Mouse (Mus musculus) forebrain, postnatal 0 days (tissue): ENCODE results near the gene Gm8122. TPM values are rescaled to one million over a fixed set of nuclear protein-coding genes. Genes with fewer than 3 reads are reported as not detected.
"Not testable (repeated sequence)": the region's sequence is repeated elsewhere in the genome, so short reads cannot be mapped to it uniquely, and the experiment has no call there.

Experiments
- ATAC-seq: fragments of 200-750 bp; cut with Nextera tagmentation; 2 replicates; pipeline ENCODE4 v1.8.0; 2017; ENCODE audit warnings: mild to moderate bottlenecking, moderate library complexity
- DNase-seq: peaks from one replicate; pipeline ENCODE4 v3.0.0-alpha.2; 2015
- H3K27ac ChIP-seq: fragments of 300-500 bp; sonication (generic); 2 replicates; pipeline ENCODE4 v1.5.1; 2014; ENCODE audit warnings: low read depth, mild to moderate bottlenecking, antibody characterized with exemption, low read length, moderate library complexity, mixed read lengths
- H3K27me3 ChIP-seq: fragments of 300-500 bp; sonication (generic); 2 replicates; pipeline ENCODE4 v1.6.1; 2014; ENCODE audit warnings: mild to moderate bottlenecking, low read length, mixed read lengths; ENCODE audit not compliant: insufficient read depth
- H3K36me3 ChIP-seq: fragments of 300-500 bp; sonication (generic); 2 replicates; pipeline ENCODE4 v1.6.1; 2014; ENCODE audit warnings: mild to moderate bottlenecking, moderate library complexity; ENCODE audit not compliant: insufficient read depth
- H3K4me1 ChIP-seq: fragments of 300-500 bp; sonication (generic); 2 replicates; pipeline ENCODE4 v1.6.1; 2014; ENCODE audit warnings: antibody characterized with exemption; ENCODE audit not compliant: insufficient read depth
- H3K4me2 ChIP-seq: fragments of 300-500 bp; sonication (generic); 2 replicates; pipeline ENCODE4 v1.6.1; 2014; ENCODE audit warnings: low read depth, mild to moderate bottlenecking, moderate library complexity
- H3K4me3 ChIP-seq: fragments of 300-500 bp; sonication (generic); 2 replicates; pipeline ENCODE4 v1.5.1; 2014; ENCODE audit warnings: low read depth, low read length, mixed read lengths
- H3K9ac ChIP-seq: fragments of 300-500 bp; sonication (generic); 2 replicates; pipeline ENCODE4 v1.6.1; 2014; ENCODE audit warnings: mild to moderate bottlenecking
- H3K9me3 ChIP-seq: fragments of 300-500 bp; sonication (generic); 2 replicates; pipeline ENCODE4 v1.6.1; 2016; ENCODE audit warnings: low read length
- WGBS: fragments of 180-500 bp; shearing (Covaris S2); extraction: QIAGEN DNeasy Blood & Tissue Kit; methylation state at CpG from one replicate; pipeline ENCODE4 v1.1.7; 2014; 5-methylcytosine and 5-hydroxymethylcytosine counted together
- polyA plus RNA-seq: library from polyadenylated mRNA; unstranded; fragments of >200 nt; fragmentation: Nextera tagmentation; extraction: Ambion mirVana; gene quantifications from 2 replicates; pipeline ENCODE4 v1.2.1, GENCODE M21; 2015
- total RNA-seq: library from RNA; depleted of rRNA; stranded (reverse); fragments of >200 nt; gene quantifications from 2 replicates; pipeline ENCODE4 v1.2.3, GENCODE M21; 2014; rRNA removed

Gene Gm8122
- total RNA-seq (not detected in 2 replicates), polyA plus RNA-seq (not detected in 2 replicates)

DNA sequence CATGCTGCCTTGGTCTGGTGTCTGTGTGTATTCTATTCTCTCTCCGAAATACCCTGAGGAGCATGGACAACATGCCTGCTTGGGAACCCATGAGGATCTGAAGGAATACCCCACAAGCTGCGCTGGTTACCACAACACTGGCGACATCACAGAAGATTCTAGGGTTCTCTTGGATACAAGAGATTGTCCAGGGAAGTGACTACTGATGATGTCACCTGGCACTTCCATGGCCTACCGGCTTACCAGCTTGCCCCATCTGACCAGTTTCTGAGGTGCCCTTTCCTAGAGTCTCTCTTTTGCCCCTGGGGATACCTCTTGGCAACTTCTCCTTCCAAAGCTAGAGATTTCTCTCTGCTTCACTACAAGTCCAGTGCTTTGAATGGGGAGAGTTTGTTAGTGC lies at the start of gene Gm8122:
Gene Gm8122, minus strand, starts transcription at position 101 of the 400 bp plus-strand sequence.
- not testable (repeated sequence) for H3K27me3 ChIP-seq, ATAC-seq, H3K9me3 ChIP-seq, H3K9ac ChIP-seq, H3K36me3 ChIP-seq, H3K4me2 ChIP-seq, DNase-seq, H3K4me1 ChIP-seq, H3K27ac ChIP-seq, H3K4me3 ChIP-seq
- 100% methylated on average over 3 of the region's 4 CpGs for WGBS

DNA sequence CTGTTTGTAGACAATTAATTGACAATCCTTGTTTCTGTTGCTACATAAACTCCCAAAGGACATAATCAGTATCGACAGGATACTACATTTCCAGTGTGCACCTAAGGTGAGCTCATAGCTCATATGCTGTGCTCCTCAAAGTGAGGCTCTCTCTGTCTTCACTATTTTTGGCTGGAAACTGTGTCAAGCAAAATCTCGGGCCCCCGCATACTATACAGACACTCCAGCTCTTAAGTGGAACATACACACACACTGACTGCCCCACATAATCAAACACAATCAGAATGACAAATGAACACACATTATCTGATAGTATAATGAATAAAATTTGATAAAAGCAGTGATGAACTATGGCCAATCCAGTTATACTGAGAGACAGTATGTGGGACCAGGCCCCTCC lies 43.6 kb upstream of the Gm8122 start:
- WGBS, result 92% methylated on average over 3 of the region's 3 CpGs
- DNase-seq, H3K4me3 ChIP-seq, H3K9me3 ChIP-seq, H3K36me3 ChIP-seq, H3K4me2 ChIP-seq, H3K9ac ChIP-seq, ATAC-seq, H3K27ac ChIP-seq, H3K27me3 ChIP-seq, H3K4me1 ChIP-seq: not testable (repeated sequence)

DNA sequence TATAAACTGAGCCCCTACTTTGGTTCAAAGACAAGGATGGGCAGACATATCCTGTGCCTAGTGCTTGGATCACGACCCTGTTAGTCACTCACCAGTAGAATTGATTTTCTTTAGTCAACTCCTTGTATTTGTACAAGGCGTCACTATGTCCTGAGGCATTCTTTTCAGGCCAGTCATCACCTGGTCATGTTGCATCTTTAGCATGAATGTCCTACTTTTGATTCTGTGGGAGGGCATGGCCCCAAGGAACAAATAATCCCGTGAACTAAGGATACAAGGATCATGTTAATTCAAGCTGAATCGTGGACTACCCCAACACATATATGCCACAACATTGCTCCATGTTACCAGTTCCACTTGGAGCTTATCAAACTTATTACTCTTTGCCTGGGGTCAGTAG lies 43.0 kb upstream of the Gm8122 start:
- H3K4me2 ChIP-seq, H3K4me3 ChIP-seq, ATAC-seq, DNase-seq, H3K36me3 ChIP-seq, H3K27ac ChIP-seq, H3K4me1 ChIP-seq, H3K9ac ChIP-seq, H3K27me3 ChIP-seq, H3K9me3 ChIP-seq: not testable (repeated sequence)
- WGBS, result 58% methylated on average over 4 of the region's 4 CpGs

DNA sequence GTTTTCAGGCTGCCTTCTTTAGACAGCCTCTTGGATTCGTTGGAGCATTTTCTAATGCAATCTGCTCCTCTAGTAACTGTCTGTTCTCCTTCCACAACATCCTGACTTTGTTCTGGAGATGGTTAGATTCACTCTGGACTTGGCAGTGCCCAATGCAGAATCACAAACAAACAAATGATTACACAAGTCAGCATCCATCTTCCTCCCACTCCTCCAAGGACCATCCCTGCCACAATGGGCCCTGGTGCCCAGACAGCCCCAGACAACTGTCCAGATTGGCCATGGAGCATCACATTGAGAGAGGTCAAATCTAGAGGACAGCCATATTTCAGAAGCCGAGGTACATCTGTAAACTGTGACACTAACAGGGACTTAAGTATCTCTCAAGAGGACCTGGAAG lies 42.4 kb upstream of the Gm8122 start:
- H3K9ac ChIP-seq, H3K4me2 ChIP-seq, H3K4me3 ChIP-seq, H3K27me3 ChIP-seq, H3K4me1 ChIP-seq, H3K27ac ChIP-seq, H3K36me3 ChIP-seq, ATAC-seq, H3K9me3 ChIP-seq, DNase-seq: not testable (repeated sequence)
- 67% methylated on average over 2 of the region's 2 CpGs for WGBS

- DNase-seq, H3K4me3 ChIP-seq, H3K9ac ChIP-seq, H3K9me3 ChIP-seq, H3K36me3 ChIP-seq, H3K4me1 ChIP-seq, H3K4me2 ChIP-seq, H3K27me3 ChIP-seq, ATAC-seq, H3K27ac ChIP-seq: not testable (repeated sequence)
- 84% methylated on average over 1 of the region's 1 CpGs for WGBS
These were observed 40.6 kb upstream of the Gm8122 start for GRCm38 (mm10) chr14:43275752-43276151.

DNA sequence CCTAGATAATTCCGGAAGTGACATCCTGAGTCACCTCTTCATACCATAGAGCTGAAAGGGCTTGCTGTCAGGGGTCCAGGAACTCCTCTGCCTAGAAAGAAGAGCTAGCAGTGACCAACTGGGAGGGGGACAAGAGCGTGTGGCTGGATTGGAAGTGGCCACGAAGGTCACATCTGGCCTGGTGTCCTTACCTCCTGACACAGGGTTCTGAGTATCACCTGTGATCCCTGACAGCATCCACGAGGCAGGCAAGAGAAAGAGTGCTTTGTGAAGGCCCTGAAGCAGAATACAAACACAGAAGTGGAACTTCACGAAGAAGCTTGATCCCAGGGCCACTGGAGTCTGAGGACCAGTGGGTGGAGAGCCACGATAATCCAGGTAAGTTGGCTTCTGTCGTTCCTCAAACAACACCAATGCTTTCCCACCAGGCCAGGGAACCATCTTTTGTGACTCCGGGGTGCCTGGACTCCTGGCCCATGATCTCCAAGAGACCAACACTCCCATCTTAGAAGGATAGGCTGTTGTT lies 39.9 kb upstream of the Gm8122 start, which contains the start of gene Gm9732:
Gene Gm9732, plus strand, starts transcription at position 51 of the 526 bp plus-strand sequence.
- H3K27me3 ChIP-seq, H3K4me3 ChIP-seq, H3K4me2 ChIP-seq, H3K27ac ChIP-seq, H3K4me1 ChIP-seq, ATAC-seq, H3K36me3 ChIP-seq, DNase-seq, H3K9ac ChIP-seq, H3K9me3 ChIP-seq: not testable (repeated sequence)
- 82% methylated on average over 8 of the region's 8 CpGs for WGBS

- not testable (repeated sequence) for H3K9me3 ChIP-seq, ATAC-seq, H3K4me1 ChIP-seq, H3K4me3 ChIP-seq, H3K27me3 ChIP-seq, H3K4me2 ChIP-seq, H3K36me3 ChIP-seq, DNase-seq, H3K27ac ChIP-seq, H3K9ac ChIP-seq
- WGBS, result 16% methylated on average over 1 of the region's 1 CpGs
These were observed 38.1 kb upstream of the Gm8122 start for GRCm38 (mm10) chr14:43273161-43273560.

- not testable (repeated sequence) for DNase-seq, H3K4me3 ChIP-seq, H3K27ac ChIP-seq, ATAC-seq, H3K9me3 ChIP-seq, H3K4me1 ChIP-seq, H3K4me2 ChIP-seq, H3K36me3 ChIP-seq, H3K27me3 ChIP-seq, H3K9ac ChIP-seq
- 80% methylated on average over 3 of the region's 3 CpGs for WGBS
These were observed 34.1 kb upstream of the Gm8122 start for GRCm38 (mm10) chr14:43269211-43269610.

DNA sequence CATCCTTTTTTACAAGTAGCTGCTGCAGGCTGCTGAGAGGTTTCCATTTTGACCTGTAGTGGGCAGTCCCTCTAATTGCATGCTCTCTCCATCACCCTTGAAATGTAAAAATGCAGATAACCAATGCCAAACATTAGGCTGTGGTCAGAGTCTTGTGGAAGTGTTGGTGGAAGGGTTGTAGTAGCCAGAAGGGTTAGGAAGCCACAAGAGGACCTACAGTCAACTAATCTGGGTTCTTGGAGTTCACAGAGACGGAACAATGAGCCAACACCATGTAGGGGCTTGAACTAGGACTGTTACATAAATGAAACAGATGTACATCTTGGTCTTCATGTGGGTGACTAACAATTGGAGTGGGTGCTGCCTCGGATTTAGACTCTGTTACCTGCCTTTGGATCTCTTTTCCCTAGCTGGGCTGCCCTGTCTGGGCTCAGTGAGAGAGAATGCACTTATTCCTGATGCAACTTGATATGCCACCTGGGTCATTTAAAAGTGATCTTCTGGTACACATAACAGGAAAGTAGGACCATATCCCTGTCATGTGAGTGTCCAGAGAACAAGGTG lies 33.5 kb upstream of the Gm8122 start:
- H3K9ac ChIP-seq, H3K36me3 ChIP-seq, H3K4me1 ChIP-seq, H3K27me3 ChIP-seq, H3K4me2 ChIP-seq, H3K9me3 ChIP-seq, H3K27ac ChIP-seq, DNase-seq, ATAC-seq, H3K4me3 ChIP-seq: not testable (repeated sequence)
- WGBS, result 40% methylated on average over 2 of the region's 2 CpGs

DNA sequence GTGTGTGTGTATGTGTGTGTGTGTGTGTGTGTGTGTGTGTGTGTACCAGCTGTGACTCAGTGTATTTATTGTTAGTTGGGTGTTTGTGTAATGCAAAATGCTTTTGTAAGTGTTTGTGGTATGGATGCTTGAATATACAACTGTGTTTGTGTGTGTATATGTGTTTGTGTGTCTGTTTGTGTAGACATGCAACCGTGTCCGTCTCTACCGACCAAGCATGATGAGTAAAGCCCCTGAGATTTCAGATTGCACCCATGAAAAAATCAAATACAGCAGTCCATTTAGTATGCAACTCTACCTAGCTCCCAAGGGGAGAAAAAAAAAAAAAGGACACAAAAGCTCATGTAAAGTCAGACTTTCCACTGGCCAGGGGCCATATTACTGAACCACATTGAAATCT lies 28.3 kb upstream of the Gm8122 start:
- ATAC-seq, H3K4me3 ChIP-seq, H3K27me3 ChIP-seq, H3K36me3 ChIP-seq, DNase-seq, H3K9me3 ChIP-seq, H3K4me2 ChIP-seq, H3K4me1 ChIP-seq, H3K9ac ChIP-seq, H3K27ac ChIP-seq: not testable (repeated sequence)
- WGBS, result 88% methylated on average over 3 of the region's 3 CpGs

- not testable (repeated sequence) for H3K27ac ChIP-seq, H3K36me3 ChIP-seq, H3K9me3 ChIP-seq, H3K9ac ChIP-seq, H3K27me3 ChIP-seq, H3K4me1 ChIP-seq, ATAC-seq, H3K4me3 ChIP-seq, DNase-seq, H3K4me2 ChIP-seq
- WGBS, result 89% methylated on average over 3 of the region's 4 CpGs
These were observed 23.2 kb upstream of the Gm8122 start, which contains the start of gene Gm8126 for GRCm38 (mm10) chr14:43258349-43258748. TSS of gene Gm8126 (plus strand) at chr14:43258649.
